Mouse (Mus musculus) ES-Bruce4 (cell line): Measurements from ENCODE around the gene Usp20.

Experiments used
- CTCF ChIP-seq: IDR thresholded peaks from one replicate; pipeline ENCODE4 v1.8.1; 2011; ENCODE audit warnings: low read depth, low read length
- POLR2A ChIP-seq: IDR thresholded peaks from one replicate; pipeline ENCODE4 v1.8.1; 2011; ENCODE audit warnings: low read length; ENCODE audit not compliant: insufficient read depth

- TF ChIP-seq POLR2A (no peak), CTCF (no peak)
Observed at GRCm38 (mm10) chr2:31067059-31067595, 85.0 kb downstream of the Usp20 start.
